Mouse (Mus musculus) heart, embryonic 15.5 days (tissue): Measurements from ENCODE around the gene Galp. TPM values are rescaled to one million over a fixed set of nuclear protein-coding genes. Genes with fewer than 3 reads are reported as not detected.

Source experiments
- ATAC-seq: fragments of 200-750 bp; cut with Nextera tagmentation; replicated peaks from 2 replicates; pipeline ENCODE4 v1.8.0; 2017; ENCODE audit warnings: low read depth, moderate TSS enrichment; ENCODE audit not compliant: insufficient number of reproducible peaks, insufficient read depth, low FRiP score
- H3K27ac ChIP-seq: fragments of 300-500 bp; sonication (generic); 2 replicates; pipeline ENCODE4 v1.5.1; 2015; ENCODE audit warnings: mild to moderate bottlenecking, inconsistent platforms
- H3K27me3 ChIP-seq: fragments of 300-500 bp; sonication (generic); 2 replicates; pipeline ENCODE4 v1.6.1; 2015; ENCODE audit warnings: inconsistent platforms
- H3K36me3 ChIP-seq: fragments of 300-500 bp; sonication (generic); 2 replicates; pipeline ENCODE4 v1.6.1; 2015; ENCODE audit warnings: mild to moderate bottlenecking, inconsistent platforms
- H3K4me1 ChIP-seq: fragments of 300-500 bp; sonication (generic); replicated peaks from 2 replicates; pipeline ENCODE4 v1.6.1; 2015; ENCODE audit warnings: inconsistent platforms
- H3K4me2 ChIP-seq: fragments of 300-500 bp; sonication (generic); 2 replicates; pipeline ENCODE4 v1.6.1; 2015; ENCODE audit warnings: inconsistent platforms, mild to moderate bottlenecking, moderate library complexity
- H3K4me3 ChIP-seq: fragments of 300-500 bp; sonication (generic); 2 replicates; pipeline ENCODE4 v1.5.1; 2015; ENCODE audit warnings: mild to moderate bottlenecking, inconsistent platforms
- H3K9ac ChIP-seq: fragments of 300-500 bp; sonication (generic); 2 replicates; pipeline ENCODE4 v1.6.1; 2015; ENCODE audit warnings: mild to moderate bottlenecking, inconsistent platforms
- H3K9me3 ChIP-seq: fragments of 300-500 bp; sonication (generic); replicated peaks from 2 replicates; pipeline ENCODE4 v1.6.1; 2016; ENCODE audit warnings: inconsistent platforms
- whole genome bisulfite sequencing: fragments of 180-500 bp; shearing (Covaris S2); methylation state at CpG from one replicate; pipeline ENCODE4 v1.1.7; 2015; ENCODE audit warnings: mixed read lengths; 5-methylcytosine and 5-hydroxymethylcytosine counted together
- polyA plus RNA-seq: library from polyadenylated mRNA; unstranded; fragments of >200 nt; fragmentation: Nextera tagmentation; extraction: Ambion mirVana; gene quantifications from 2 replicates; pipeline ENCODE4 v1.2.1, GENCODE M21; 2015

Gene Galp
- polyA plus RNA-seq, 1 experiment from 2014 or later, result not detected

DNA sequence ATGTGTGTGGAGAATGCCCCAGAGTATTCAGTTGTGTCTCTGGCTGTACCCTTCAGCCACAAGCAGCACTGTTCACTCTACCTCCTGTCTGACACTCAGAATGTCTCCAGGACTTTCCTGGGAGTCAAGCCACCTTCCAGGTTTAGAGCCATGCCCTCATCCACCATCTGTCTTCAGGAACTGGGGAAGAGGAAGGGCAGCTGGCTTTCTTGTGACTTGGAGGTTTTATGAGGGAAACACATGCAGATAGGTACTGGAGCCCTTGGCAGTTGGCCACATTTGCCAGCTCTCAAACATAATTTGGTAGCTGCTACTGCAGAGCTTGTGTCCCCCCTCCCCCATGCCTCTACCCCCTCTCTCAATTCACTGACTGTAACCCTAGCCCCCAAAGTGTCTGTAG lies 17.9 kb upstream of the Galp start:
- Histone ChIP-seq H3K4me2 (no peak overlapping the region), H3K9ac (no peak overlapping the region)
- no peak for ATAC-seq

DNA sequence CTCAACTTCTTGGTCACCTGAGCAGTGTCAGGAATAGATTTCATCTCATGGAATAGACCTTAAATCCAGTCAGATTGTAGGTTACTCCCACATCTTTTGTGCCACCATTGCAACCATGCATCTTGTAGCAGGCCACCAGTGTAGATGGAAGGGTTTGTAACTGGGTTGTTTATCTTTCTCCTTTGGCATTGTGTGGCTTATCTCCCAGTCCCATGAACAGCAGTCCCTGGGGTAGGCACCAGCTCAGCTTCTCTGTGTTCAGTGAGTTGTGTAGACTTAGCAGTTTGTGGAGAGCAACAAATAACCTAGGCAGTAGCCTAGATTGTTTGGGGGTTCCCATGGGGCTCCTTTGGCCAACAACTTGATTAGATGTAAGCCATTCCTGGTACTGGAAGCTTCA lies 14.0 kb upstream of the Galp start:
- peaks cover 20% of the 10 kb centered on the region for H3K36me3 ChIP-seq
- H3K4me3 ChIP-seq, result no peak overlapping the region
- H3K9ac ChIP-seq, result no peak overlapping the region
- no peak overlapping the region for H3K4me2 ChIP-seq
- ATAC-seq, result no peak
- no peaks in the 10 kb centered on the region for H3K9me3 ChIP-seq
- H3K27me3 ChIP-seq, result no peaks in the 10 kb centered on the region
- no peak overlapping the region for H3K27ac ChIP-seq
- H3K4me1 ChIP-seq, result peaks cover 23% of the 10 kb centered on the region

More for the DNA sequence above, 17.9 kb upstream of the Galp start:
- Histone ChIP-seq H3K27me3 (no peaks in the 10 kb centered on the region), H3K27ac (no peak overlapping the region), H3K9me3 (no peaks in the 10 kb centered on the region), H3K4me3 (no peak overlapping the region), H3K36me3 (peaks cover 4% of the 10 kb centered on the region; the same call in 1 of the 2 replicates), H3K4me1 (peaks cover 20% of the 10 kb centered on the region)

DNA sequence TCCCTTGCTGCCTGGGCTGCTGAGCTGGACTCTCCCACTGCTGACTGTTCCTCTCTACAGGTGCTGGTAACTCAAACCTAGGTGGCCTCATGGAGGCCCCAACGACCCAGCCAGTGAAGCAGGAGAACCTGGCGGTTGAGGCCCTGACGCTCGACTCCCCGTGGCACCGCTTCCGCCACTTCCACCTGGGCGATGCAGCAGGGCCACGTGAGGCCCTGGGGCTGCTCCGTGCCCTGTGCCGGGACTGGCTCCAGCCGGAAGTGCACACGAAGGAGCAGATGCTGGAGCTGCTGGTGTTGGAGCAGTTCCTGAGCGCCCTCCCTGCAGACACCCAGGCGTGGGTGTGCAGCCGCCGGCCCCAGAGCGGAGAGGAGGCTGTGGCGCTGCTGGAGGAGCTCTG lies 13.1 kb upstream of the Galp start:
- WGBS, result 88% methylated on average over 19 of the region's 19 CpGs
- no peaks in the 10 kb centered on the region for H3K9me3 ChIP-seq
- H3K27ac ChIP-seq, result peak overlapping the region; percentile 78
- no peak for ATAC-seq
- peaks cover 29% of the 10 kb centered on the region for H3K36me3 ChIP-seq
- H3K4me2 ChIP-seq, result no peak overlapping the region
- H3K4me1 ChIP-seq, result peaks cover 23% of the 10 kb centered on the region
- H3K27me3 ChIP-seq, result no peaks in the 10 kb centered on the region
- no peak overlapping the region for H3K9ac ChIP-seq
- H3K4me3 ChIP-seq, result no peak overlapping the region

DNA sequence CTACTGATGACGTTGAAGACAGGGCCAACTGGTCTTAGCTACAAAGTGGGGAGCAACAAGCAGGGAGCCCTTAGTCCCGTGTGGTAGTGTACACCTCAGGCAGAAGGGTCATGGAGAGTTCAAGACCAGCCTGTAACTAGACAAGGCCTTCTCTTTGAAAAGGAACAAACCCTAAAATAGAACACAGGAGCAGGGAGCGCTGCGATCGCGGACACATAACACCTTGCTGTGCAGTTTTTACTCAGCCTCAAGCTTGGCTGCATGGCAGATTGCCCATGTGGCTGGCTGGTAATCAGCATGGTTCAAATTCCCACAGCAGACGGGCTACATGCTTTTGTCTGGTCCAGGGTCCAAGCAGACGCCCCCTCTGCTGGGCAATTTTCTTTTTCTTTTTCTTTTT lies 12.4 kb upstream of the Galp start:
- Histone ChIP-seq H3K36me3 (peaks cover 35% of the 10 kb centered on the region), H3K4me3 (no peak overlapping the region), H3K9ac (no peak overlapping the region), H3K27me3 (peaks cover 4% of the 10 kb centered on the region; the same call in 1 of the 2 replicates), H3K27ac (peak overlapping the region; percentile 78), H3K9me3 (no peaks in the 10 kb centered on the region), H3K4me2 (no peak overlapping the region), H3K4me1 (peaks cover 18% of the 10 kb centered on the region)
- peak; percentile 59; the same call in 1 of the 2 replicates for ATAC-seq
- 48% methylated on average over 8 of the region's 8 CpGs for WGBS

DNA sequence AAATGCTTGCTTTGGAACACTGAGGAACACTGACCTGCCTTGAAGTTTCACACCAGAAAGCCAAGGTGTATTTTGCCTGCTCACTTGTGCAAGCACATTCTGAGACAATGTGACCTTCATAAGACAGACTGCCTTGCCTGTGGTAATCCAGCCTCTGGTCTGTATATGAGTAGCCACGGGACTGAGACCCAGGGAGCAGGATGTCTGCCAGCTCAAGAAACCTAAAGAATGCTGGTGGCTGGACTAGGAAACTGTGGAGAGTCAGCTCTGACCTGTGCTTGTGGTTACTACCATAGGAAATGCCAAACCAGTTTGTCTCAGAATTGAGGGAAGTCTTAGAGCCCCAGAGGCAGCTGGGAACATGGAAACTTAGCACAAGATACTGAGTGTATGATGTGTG lies 11.5 kb upstream of the Galp start:
- peak overlapping the region; percentile 78 for H3K27ac ChIP-seq
- no peak for ATAC-seq
- peaks cover 4% of the 10 kb centered on the region; the same call in 1 of the 2 replicates for H3K27me3 ChIP-seq
- no peaks in the 10 kb centered on the region for H3K9me3 ChIP-seq
- no peak overlapping the region for H3K9ac ChIP-seq
- peaks cover 35% of the 10 kb centered on the region for H3K36me3 ChIP-seq
- WGBS, result 55% methylated on average over 1 of the region's 1 CpGs
- H3K4me2 ChIP-seq, result no peak overlapping the region
- peaks cover 18% of the 10 kb centered on the region for H3K4me1 ChIP-seq
- no peak overlapping the region for H3K4me3 ChIP-seq

DNA sequence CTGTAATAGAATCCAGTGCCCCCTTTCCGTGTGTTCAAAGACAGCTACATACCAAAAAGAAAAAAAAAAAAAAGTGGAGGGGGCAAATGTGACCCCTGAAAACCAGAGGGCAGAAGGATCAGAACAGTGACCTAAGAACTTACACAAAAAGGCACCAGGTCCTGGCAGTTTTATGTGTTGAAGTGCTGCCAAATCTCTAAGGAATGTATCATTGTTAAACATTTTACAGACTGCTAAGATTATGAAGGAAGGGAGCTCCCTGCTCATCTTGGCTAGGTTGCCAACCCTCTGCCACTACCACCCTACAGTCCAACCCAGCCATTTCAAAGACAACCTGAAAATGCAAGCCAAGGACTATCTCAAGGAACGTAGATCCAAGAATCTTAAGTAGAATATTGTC lies 10.7 kb upstream of the Galp start:
- Histone ChIP-seq H3K27me3 (peaks cover 4% of the 10 kb centered on the region; the same call in 1 of the 2 replicates), H3K4me1 (peaks cover 18% of the 10 kb centered on the region), H3K36me3 (peaks cover 35% of the 10 kb centered on the region), H3K9ac (no peak overlapping the region), H3K9me3 (no peaks in the 10 kb centered on the region), H3K27ac (no peak overlapping the region), H3K4me3 (no peak overlapping the region), H3K4me2 (no peak overlapping the region)
- 92% methylated on average over 2 of the region's 2 CpGs for WGBS
- no peak for ATAC-seq

DNA sequence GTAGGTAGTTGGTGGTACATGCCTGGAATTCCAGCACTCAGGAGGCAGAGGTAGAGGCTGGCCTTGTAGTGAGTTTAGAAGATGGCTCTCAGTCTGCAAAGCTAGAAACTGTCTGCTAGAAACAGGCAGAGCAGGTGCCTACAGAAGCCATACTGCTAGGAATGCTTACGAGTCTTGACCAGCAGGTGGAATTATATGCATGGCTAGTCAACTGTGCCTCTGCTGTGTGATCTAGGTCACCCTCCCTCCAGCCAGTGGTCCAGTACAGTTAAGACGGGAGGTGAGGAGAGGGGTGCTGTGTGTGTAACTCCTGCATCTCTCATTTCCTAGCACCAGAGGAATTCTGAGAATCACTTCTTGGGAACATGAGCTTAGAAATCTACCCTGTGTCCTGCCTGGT lies 10.1 kb upstream of the Galp start:
- no peak overlapping the region for H3K4me3 ChIP-seq
- no peak overlapping the region for H3K4me2 ChIP-seq
- no peak overlapping the region for H3K27ac ChIP-seq
- no peaks in the 10 kb centered on the region for H3K9me3 ChIP-seq
- 93% methylated on average over 2 of the region's 2 CpGs for WGBS
- peaks cover 35% of the 10 kb centered on the region for H3K36me3 ChIP-seq
- peaks cover 4% of the 10 kb centered on the region; the same call in 1 of the 2 replicates for H3K27me3 ChIP-seq
- no peak overlapping the region for H3K9ac ChIP-seq
- ATAC-seq, result no peak
- H3K4me1 ChIP-seq, result peaks cover 18% of the 10 kb centered on the region

DNA sequence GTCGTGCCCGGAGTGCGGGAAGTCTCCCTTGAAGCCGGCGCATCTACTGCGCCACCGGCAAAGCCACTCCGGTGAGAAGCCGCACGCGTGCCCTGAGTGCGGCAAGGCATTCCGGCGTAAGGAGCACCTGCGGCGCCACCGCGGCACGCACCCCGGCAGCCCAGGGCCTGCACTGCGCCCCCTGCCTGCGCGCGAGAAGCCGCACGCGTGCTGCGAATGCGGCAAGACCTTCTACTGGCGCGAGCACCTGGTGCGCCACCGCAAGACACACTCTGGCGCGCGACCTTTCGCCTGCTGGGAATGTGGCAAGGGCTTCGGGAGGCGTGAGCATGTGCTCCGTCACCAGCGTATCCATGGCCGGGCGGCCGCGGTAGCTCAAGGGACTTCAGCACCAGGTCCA lies 7.3 kb upstream of the Galp start:
- peaks cover 4% of the 10 kb centered on the region; the same call in 1 of the 2 replicates for H3K27me3 ChIP-seq
- H3K9me3 ChIP-seq, result no peaks in the 10 kb centered on the region
- no peak overlapping the region for H3K4me3 ChIP-seq
- H3K4me2 ChIP-seq, result no peak overlapping the region
- H3K4me1 ChIP-seq, result peaks cover 8% of the 10 kb centered on the region
- peaks cover 35% of the 10 kb centered on the region for H3K36me3 ChIP-seq
- ATAC-seq, result no peak
- no peak overlapping the region for H3K27ac ChIP-seq
- WGBS, result 38% methylated on average over 45 of the region's 45 CpGs
- no peak overlapping the region for H3K9ac ChIP-seq

DNA sequence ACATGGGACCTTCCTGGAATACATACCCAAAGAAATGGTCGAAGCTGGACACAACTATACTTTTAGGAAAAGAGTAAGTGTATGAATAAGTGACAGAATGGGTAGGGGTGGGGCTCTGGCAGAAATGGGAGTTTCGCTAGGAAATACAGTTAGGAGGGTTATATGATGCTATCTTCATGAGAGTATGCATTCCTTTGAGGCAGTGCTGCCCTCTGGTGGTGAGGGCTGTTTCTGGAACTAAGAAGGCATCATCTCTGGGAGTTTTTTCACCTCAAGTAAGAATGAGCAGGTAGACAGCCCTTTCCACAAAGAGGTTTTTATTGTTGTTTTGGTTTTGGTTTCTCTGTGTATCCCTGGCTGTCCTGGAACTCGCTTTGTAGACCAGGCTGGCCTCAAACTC lies 5.5 kb upstream of the Galp start:
- Histone ChIP-seq H3K27me3 (peaks cover 7% of the 10 kb centered on the region; the same call in 1 of the 2 replicates), H3K36me3 (peaks cover 22% of the 10 kb centered on the region), H3K4me3 (no peak overlapping the region), H3K4me2 (no peak overlapping the region), H3K27ac (no peak overlapping the region), H3K4me1 (no peaks in the 10 kb centered on the region), H3K9ac (no peak overlapping the region), H3K9me3 (no peaks in the 10 kb centered on the region)
- WGBS, result 35% methylated on average over 3 of the region's 3 CpGs
- ATAC-seq, result no peak

DNA sequence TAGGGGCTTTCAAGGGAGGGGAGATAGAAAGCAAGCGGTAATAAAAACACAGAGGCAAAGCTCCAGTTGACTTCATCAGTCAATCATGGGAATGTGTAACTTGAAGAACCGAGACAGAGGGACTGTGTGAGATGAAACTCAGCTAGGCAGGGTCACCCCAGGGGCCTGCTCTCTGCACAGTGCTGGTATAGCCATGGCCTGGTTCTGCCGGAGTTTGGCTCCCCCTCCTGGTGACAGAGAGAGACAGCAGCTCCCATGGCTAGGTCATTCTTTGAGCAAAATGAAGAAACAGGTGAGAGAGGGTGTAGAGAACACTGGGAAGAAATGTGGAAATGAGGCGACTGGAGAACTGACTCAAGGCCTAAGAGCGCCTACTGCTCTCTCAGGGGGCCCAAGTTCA lies 2.8 kb upstream of the Galp start:
- H3K9me3 ChIP-seq, result no peaks in the 10 kb centered on the region
- H3K4me1 ChIP-seq, result no peaks in the 10 kb centered on the region
- H3K36me3 ChIP-seq, result peaks cover 2% of the 10 kb centered on the region
- peaks cover 9% of the 10 kb centered on the region; the same call in 1 of the 2 replicates for H3K27me3 ChIP-seq
- no peak overlapping the region for H3K27ac ChIP-seq
- no peak overlapping the region for H3K4me2 ChIP-seq
- H3K9ac ChIP-seq, result no peak overlapping the region
- no peak for ATAC-seq
- 18% methylated on average over 5 of the region's 5 CpGs for WGBS
- H3K4me3 ChIP-seq, result no peak overlapping the region

DNA sequence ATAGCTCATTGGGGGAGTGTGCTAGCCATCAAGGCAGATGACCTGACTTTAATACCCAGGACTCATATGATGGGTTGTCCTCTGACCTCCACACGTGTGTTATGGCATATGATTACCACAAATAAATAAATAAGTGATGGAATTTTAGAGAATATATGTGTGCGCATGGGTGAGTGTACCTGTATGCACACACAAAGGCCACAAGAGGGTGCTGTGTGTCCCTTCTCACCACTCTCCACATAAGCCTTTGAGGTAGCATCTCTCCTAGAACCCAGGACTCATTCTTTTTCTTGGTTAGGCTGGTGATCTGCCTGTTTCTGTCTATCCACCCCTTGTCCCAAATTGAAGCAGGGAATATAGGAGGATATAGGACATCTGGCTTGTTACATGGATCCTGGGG lies 1.1 kb upstream of the Galp start:
- Histone ChIP-seq H3K27ac (no peak overlapping the region), H3K36me3 (no peaks in the 10 kb centered on the region), H3K9ac (no peak overlapping the region), H3K9me3 (no peaks in the 10 kb centered on the region), H3K4me3 (no peak overlapping the region), H3K27me3 (0 out of 2 replicates have a peak, but pooled peaks cover 5% of the 10 kb centered on the region), H3K4me1 (no peaks in the 10 kb centered on the region), H3K4me2 (no peak overlapping the region)
- no peak for ATAC-seq
- WGBS, result 42% methylated on average over 2 of the region's 2 CpGs

DNA sequence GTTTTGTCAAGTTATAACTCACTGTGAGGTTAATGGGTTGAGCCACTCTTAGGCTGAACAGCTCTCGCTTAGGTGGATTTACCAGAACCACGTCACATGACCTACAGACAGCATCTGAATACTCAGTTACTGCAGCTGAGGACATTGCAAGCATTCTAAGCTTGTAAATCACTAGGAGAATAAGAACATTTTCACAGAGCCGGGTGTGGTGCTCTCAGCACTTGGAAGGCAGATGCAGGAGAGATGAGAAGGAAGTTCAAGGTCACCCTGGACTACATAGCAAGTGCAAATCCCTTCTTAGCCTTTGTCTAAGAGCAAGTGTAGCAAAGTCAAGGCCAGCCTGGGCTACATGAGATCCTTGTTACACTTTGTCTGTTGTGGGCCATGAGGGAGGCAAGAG lies 7.3 kb downstream of the Galp start:
- Histone ChIP-seq H3K4me1 (no peaks in the 10 kb centered on the region), H3K9me3 (no peaks in the 10 kb centered on the region), H3K27me3 (no peaks in the 10 kb centered on the region), H3K27ac (no peak overlapping the region), H3K4me3 (no peak overlapping the region), H3K4me2 (no peak overlapping the region), H3K36me3 (no peaks in the 10 kb centered on the region), H3K9ac (no peak overlapping the region)
- WGBS, result 71% methylated on average over 3 of the region's 3 CpGs
- ATAC-seq, result no peak
